Mouse (Mus musculus) liver, postnatal 0 days (tissue): ENCODE data around the gene Bfar. TPM values are rescaled to one million over a fixed set of nuclear protein-coding genes. Genes with fewer than 3 reads are reported as not detected.

Experiments
- ATAC-seq: fragments of 200-750 bp; cut with Nextera tagmentation; 2 replicates; pipeline ENCODE4 v1.8.0; 2017; ENCODE audit warnings: mild to moderate bottlenecking, moderate library complexity
- DNase-seq: peaks from one replicate; pipeline ENCODE4 v3.0.0-alpha.2; 2016
- H3K27ac ChIP-seq: fragments of 300-500 bp; sonication (generic); 2 replicates; pipeline ENCODE4 v1.5.1; 2014; ENCODE audit warnings: antibody characterized with exemption, moderate library complexity, mild to moderate bottlenecking, low read depth
- H3K27me3 ChIP-seq: fragments of 300-500 bp; sonication (generic); 2 replicates; pipeline ENCODE4 v1.6.1; 2014; ENCODE audit warnings: low read length, control low read depth, mixed read lengths; ENCODE audit not compliant: insufficient read depth
- H3K36me3 ChIP-seq: fragments of 300-500 bp; sonication (generic); replicated peaks from 2 replicates; pipeline ENCODE4 v1.6.1; 2014; ENCODE audit warnings: mild to moderate bottlenecking, control low read depth, low read length, moderate library complexity, mixed read lengths; ENCODE audit not compliant: insufficient read depth
- H3K4me1 ChIP-seq: fragments of 300-500 bp; sonication (generic); 2 replicates; pipeline ENCODE4 v1.6.1; 2014; ENCODE audit warnings: antibody characterized with exemption, mild to moderate bottlenecking, control low read depth; ENCODE audit not compliant: insufficient read depth
- H3K4me2 ChIP-seq: fragments of 300-500 bp; sonication (generic); 2 replicates; pipeline ENCODE4 v1.6.1; 2014; ENCODE audit warnings: low read depth, mild to moderate bottlenecking, low read length, moderate library complexity, mixed read lengths
- H3K4me3 ChIP-seq: fragments of 300-500 bp; sonication (generic); 2 replicates; pipeline ENCODE4 v1.5.1; 2014; ENCODE audit warnings: low read depth, low read length
- H3K9ac ChIP-seq: fragments of 300-500 bp; sonication (generic); replicated peaks from 2 replicates; pipeline ENCODE4 v1.6.1; 2014; ENCODE audit warnings: mild to moderate bottlenecking, moderate library complexity
- H3K9me3 ChIP-seq: fragments of 300-500 bp; sonication (generic); 2 replicates; pipeline ENCODE4 v1.6.1; 2016; ENCODE audit warnings: mild to moderate bottlenecking, control low read depth, low read length, mixed read lengths
- CTCF ChIP-seq: sonication (generic); IDR thresholded peaks from 2 replicates; pipeline ENCODE4 v1.5.1; 2016; ENCODE audit warnings: antibody characterized with exemption, low read depth
- EP300 ChIP-seq: IDR thresholded peaks from 2 replicates; pipeline ENCODE4 v1.6.1; 2016; ENCODE audit warnings: antibody characterized with exemption, low read depth, mild to moderate bottlenecking
- WGBS: fragments of 180-500 bp; shearing (Covaris S2); extraction: QIAGEN DNeasy Blood & Tissue Kit; methylation state at CpG from one replicate; pipeline ENCODE4 v1.1.7; 2014; ENCODE audit not compliant: insufficient replicate concordance; 5-methylcytosine and 5-hydroxymethylcytosine counted together
- polyA plus RNA-seq: library from polyadenylated mRNA; unstranded; fragments of >200 nt; fragmentation: Nextera tagmentation; extraction: Ambion mirVana; gene quantifications from 2 replicates; pipeline ENCODE4 v1.2.1, GENCODE M21; 2015

The Bfar gene
- polyA plus RNA-seq, 1 experiment from 2014 or later, result 23.1 TPM

DNA sequence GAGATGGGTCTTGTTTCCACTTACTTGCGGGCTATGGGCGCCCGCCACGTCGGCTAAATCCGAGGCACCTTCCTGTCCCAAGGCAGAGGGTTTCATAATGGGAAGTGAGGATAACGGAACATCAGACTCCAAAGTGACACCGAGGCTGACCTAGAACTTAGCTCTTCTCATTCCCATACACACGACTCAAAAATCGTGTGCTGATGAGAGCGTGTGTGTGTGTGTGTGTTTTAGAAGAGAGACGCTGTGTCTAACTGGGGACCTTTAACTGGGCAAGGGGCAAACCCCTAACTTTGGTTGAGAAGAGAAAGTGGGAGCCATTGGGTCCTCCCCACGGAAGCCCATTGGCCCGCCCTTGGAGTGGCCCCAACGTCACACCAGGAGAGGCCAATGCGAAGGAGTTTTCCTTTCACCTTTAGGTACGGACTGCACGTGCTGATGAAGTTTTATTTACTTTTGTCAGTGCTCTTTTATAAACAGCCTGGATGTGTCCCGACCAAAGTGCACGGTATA lies 784 bp downstream of the Bfar start:
- ATAC-seq, result peak; percentile 85
- no peaks in the 10 kb centered on the region for H3K9me3 ChIP-seq
- peaks cover 21% of the 10 kb centered on the region for H3K4me1 ChIP-seq
- H3K27me3 ChIP-seq, result no peaks in the 10 kb centered on the region
- peak overlapping the region; percentile 79 for H3K9ac ChIP-seq
- peaks cover 10% of the 10 kb centered on the region for H3K36me3 ChIP-seq
- peak; percentile 84 for DNase-seq
- 1% methylated on average over 20 of the region's 20 CpGs for WGBS
- peak overlapping the region; percentile 73 for H3K4me2 ChIP-seq
- TF ChIP-seq EP300 (peak; percentile 60; the same call in 1 of the 2 replicates), CTCF (no peak)
- peak overlapping the region; percentile 65 for H3K4me3 ChIP-seq
- peak overlapping the region; percentile 93 for H3K27ac ChIP-seq

DNA sequence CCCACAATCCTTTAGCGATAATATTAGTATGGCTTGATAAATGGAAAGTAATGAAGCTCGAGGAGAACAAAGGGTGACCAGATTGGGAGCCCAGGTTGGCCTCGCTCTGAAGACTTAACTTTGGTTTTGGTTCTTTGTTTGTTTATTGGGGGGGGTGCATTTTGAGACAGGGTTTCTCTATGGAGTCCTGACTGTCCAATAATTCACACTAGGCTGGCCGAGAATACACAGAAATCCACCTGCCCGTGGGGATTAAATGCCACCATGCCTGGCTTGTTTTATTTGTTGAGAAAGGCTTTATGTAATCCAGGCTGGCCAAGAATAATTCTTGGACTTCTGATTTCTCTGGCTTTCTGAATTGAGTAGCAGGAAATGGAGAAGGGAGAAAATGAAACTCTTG lies 1.5 kb downstream of the Bfar start:
- ATAC-seq (no peak), DNase-seq (no peak)
- Histone ChIP-seq H3K9ac (peak overlapping the region; percentile 49; the same call in 1 of the 2 replicates), H3K27ac (peak overlapping the region; percentile 78), H3K36me3 (peaks cover 15% of the 10 kb centered on the region), H3K4me1 (peaks cover 21% of the 10 kb centered on the region), H3K4me2 (peak overlapping the region; percentile 73), H3K4me3 (peak overlapping the region; percentile 65; the same call in 1 of the 2 replicates), H3K9me3 (no peaks in the 10 kb centered on the region), H3K27me3 (no peaks in the 10 kb centered on the region)
- TF ChIP-seq EP300 (no peak), CTCF (no peak)
- WGBS, result 76% methylated on average over 5 of the region's 5 CpGs

- Histone ChIP-seq H3K4me3 (no peak overlapping the region), H3K27me3 (no peaks in the 10 kb centered on the region), H3K27ac (no peak overlapping the region), H3K4me1 (peaks cover 10% of the 10 kb centered on the region), H3K9ac (no peak overlapping the region), H3K4me2 (no peak overlapping the region), H3K9me3 (no peaks in the 10 kb centered on the region), H3K36me3 (peaks cover 15% of the 10 kb centered on the region)
- ATAC-seq, result no peak
- WGBS, result 62% methylated on average over 3 of the region's 3 CpGs
- no peak for DNase-seq
- no peak for TF ChIP-seq CTCF
- no peak for TF ChIP-seq EP300
Measured at GRCm38 (mm10) chr16:13674511-13674910, 2.9 kb downstream of the Bfar start.

GRCm38 (mm10) chr16:13678601-13679319 lies 7.1 kb downstream of the Bfar start:
- WGBS, result 76% methylated on average over 3 of the region's 3 CpGs
- peak; percentile 38; the same call in 1 of the 2 replicates for TF ChIP-seq EP300
- TF ChIP-seq CTCF, result no peak

GRCm38 (mm10) chr16:13698998-13699397 lies 27.3 kb downstream of the Bfar start:
- H3K27ac ChIP-seq, result no peak overlapping the region
- H3K9me3 ChIP-seq, result no peaks in the 10 kb centered on the region
- WGBS, result 85% methylated on average over 7 of the region's 7 CpGs
- no peak overlapping the region for H3K9ac ChIP-seq
- H3K36me3 ChIP-seq, result peaks cover 45% of the 10 kb centered on the region
- H3K4me1 ChIP-seq, result no peaks in the 10 kb centered on the region
- no peak overlapping the region for H3K4me3 ChIP-seq
- peak; percentile 55 for TF ChIP-seq CTCF
- TF ChIP-seq EP300, result no peak
- no peaks in the 10 kb centered on the region for H3K27me3 ChIP-seq
- DNase-seq, result no peak
- no peak overlapping the region for H3K4me2 ChIP-seq
- ATAC-seq, result no peak

More at GRCm38 (mm10) chr16:13678601-13679319, 7.1 kb downstream of the Bfar start:
- no peaks in the 10 kb centered on the region for H3K27me3 ChIP-seq
- H3K27ac ChIP-seq, result peak overlapping the region; percentile 80
- no peaks in the 10 kb centered on the region for H3K9me3 ChIP-seq
- no peak overlapping the region for H3K9ac ChIP-seq
- ATAC-seq (peak; percentile 94), DNase-seq (no peak)
- peaks cover under 1% of the 10 kb centered on the region; the same call in 1 of the 2 replicates for H3K4me1 ChIP-seq
- peaks cover 15% of the 10 kb centered on the region for H3K36me3 ChIP-seq
- H3K4me2 ChIP-seq, result no peak overlapping the region
- H3K4me3 ChIP-seq, result no peak overlapping the region

- no peak for TF ChIP-seq EP300
- 88% methylated on average over 7 of the region's 7 CpGs for WGBS
- Histone ChIP-seq H3K27ac (no peak overlapping the region), H3K4me3 (no peak overlapping the region), H3K36me3 (peaks cover 31% of the 10 kb centered on the region), H3K4me2 (no peak overlapping the region), H3K4me1 (no peaks in the 10 kb centered on the region), H3K9ac (no peak overlapping the region), H3K27me3 (no peaks in the 10 kb centered on the region), H3K9me3 (no peaks in the 10 kb centered on the region)
- ATAC-seq (no peak), DNase-seq (peak; percentile 21)
Measured at GRCm38 (mm10) chr16:13702184-13702583, 30.5 kb downstream of the Bfar start.
